Mouse (Mus musculus): ENCODE data around the gene Fam160b1.

GRCm38 (mm10) chr19:57340900-57341742 is 19.4 kb upstream of the Fam160b1 start:
- TF ChIP-seq CTCF (conservative IDR thresholded peaks at IDR 0.05; ENCODE audit: insufficient read depth, insufficient read length, low read depth, low read length), result no peak
- TF ChIP-seq POLR2A (IDR thresholded peaks at IDR 0.05; ENCODE audit: low read depth, low read length), result no peak
